Mouse (Mus musculus) myocyte (in vitro differentiated cells): Measurements from ENCODE around the gene Gcnt7. TPM values are rescaled to one million over a fixed set of nuclear protein-coding genes. Genes with fewer than 3 reads are reported as not detected.
A peak's percentile ranks its signal among the peaks of the same experiment; 100 is the strongest.

Source experiments
- H3K27me3 ChIP-seq: one replicate; pipeline ENCODE4 v1.6.1; 2011; ENCODE audit not compliant: control insufficient read depth, insufficient read depth, insufficient read length
- H3K36me3 ChIP-seq: one replicate; pipeline ENCODE4 v1.6.1; 2011; ENCODE audit not compliant: control insufficient read depth, insufficient read depth
- H3K4me2 ChIP-seq: one replicate; pipeline ENCODE4 v1.6.1; 2011; ENCODE audit warnings: low read depth, control low read depth
- H3K4me3 ChIP-seq: one replicate; pipeline ENCODE4 v1.5.1; 2011; ENCODE audit warnings: mild to moderate bottlenecking, control low read depth, moderate library complexity
- H3K79me2 ChIP-seq: one replicate; pipeline ENCODE4 v1.6.1; 2011; ENCODE audit not compliant: control insufficient read depth, insufficient read depth
- H3ac ChIP-seq: one replicate; pipeline ENCODE4 v1.6.1; 2011; ENCODE audit not compliant: control insufficient read depth, insufficient read length
- CEBPB ChIP-seq: IDR thresholded peaks from 2 replicates; pipeline ENCODE4 v1.6.1; 2011; ENCODE audit warnings: mild to moderate bottlenecking, moderate library complexity; ENCODE audit not compliant: poor library complexity, insufficient read depth, severe bottlenecking
- E2F4 ChIP-seq: IDR thresholded peaks from one replicate; pipeline ENCODE4 v1.6.1; 2011; ENCODE audit warnings: mild to moderate bottlenecking, control low read depth, moderate library complexity; ENCODE audit not compliant: insufficient read depth
- MAX ChIP-seq: IDR thresholded peaks from one replicate; pipeline ENCODE4 v1.6.1; 2011; ENCODE audit warnings: low read depth, mild to moderate bottlenecking, control low read depth
- MYOD1 ChIP-seq, 3 experiments: IDR thresholded peaks; one replicate each; pipeline ENCODE4 v1.6.1; 2011; ENCODE audit warnings: control low read depth in 2 of 3, low read depth in 2 of 3, mild to moderate bottlenecking in 2 of 3, moderate library complexity in 1 of 3; ENCODE audit not compliant: insufficient read length in 2 of 3, control insufficient read depth in 1 of 3
- MYOG ChIP-seq, 3 experiments: IDR thresholded peaks; one replicate each; pipeline ENCODE4 v1.6.1; 2011; ENCODE audit warnings: control low read depth in 2 of 3, low read depth in 2 of 3, mild to moderate bottlenecking in 2 of 3; ENCODE audit not compliant: insufficient read length in 2 of 3, control insufficient read depth in 1 of 3, insufficient read depth in 1 of 3
- POLR2A ChIP-seq: IDR thresholded peaks from one replicate; pipeline ENCODE4 v1.6.1; 2011; ENCODE audit warnings: low read depth, mild to moderate bottlenecking, control low read depth, moderate library complexity; ENCODE audit not compliant: insufficient read length
- POLR2AphosphoS2 ChIP-seq: IDR thresholded peaks from one replicate; pipeline ENCODE4 v1.6.1; 2011; ENCODE audit warnings: low read depth, control low read depth; ENCODE audit not compliant: insufficient read length
- REST ChIP-seq: IDR thresholded peaks from one replicate; pipeline ENCODE4 v1.6.1; 2011; ENCODE audit warnings: mild to moderate bottlenecking, control low read depth, moderate library complexity; ENCODE audit not compliant: insufficient read depth, insufficient read length
- SRF ChIP-seq: IDR thresholded peaks from one replicate; pipeline ENCODE4 v1.6.1; 2011; ENCODE audit warnings: low read depth; ENCODE audit not compliant: control insufficient read depth, insufficient read length
- TCF12 ChIP-seq: IDR thresholded peaks from one replicate; pipeline ENCODE4 v1.6.1; 2011; ENCODE audit warnings: mild to moderate bottlenecking, control low read depth; ENCODE audit not compliant: poor library complexity, insufficient read depth, severe bottlenecking
- TCF3 ChIP-seq: IDR thresholded peaks from one replicate; pipeline ENCODE4 v1.6.1; 2011; ENCODE audit warnings: low read depth, control low read depth; ENCODE audit not compliant: insufficient read length
- USF1 ChIP-seq: IDR thresholded peaks from one replicate; pipeline ENCODE4 v1.6.1; 2011; ENCODE audit warnings: low read depth, mild to moderate bottlenecking, control low read depth, moderate library complexity
- polyA plus RNA-seq: library from polyadenylated mRNA; unstranded; fragments of >200 nt; fragmentation: generic; extraction: Trizol; gene quantifications from one replicate; pipeline ENCODE4 v1.2.1, GENCODE M21; 2012; ENCODE audit warnings: missing spikeins

Gcnt7 gene
- polyA plus RNA-seq, 1 experiment = 0.17 TPM

- Histone ChIP-seq H3ac (no peak overlapping the region), H3K79me2 (no peaks in the 10 kb centered on the region), H3K27me3 (no peaks in the 10 kb centered on the region), H3K4me2 (no peak overlapping the region), H3K36me3 (no peaks in the 10 kb centered on the region), H3K4me3 (no peak overlapping the region)
- TF ChIP-seq TCF12 (no peak), USF1 (no peak), TCF3 (no peak), POLR2AphosphoS2 (no peak), MYOG (IDR thresholded peaks at IDR 0.05; ENCODE audit: control insufficient read depth in 1 of 3, insufficient read depth in 1 of 3, insufficient read length in 2 of 3, low read depth in 2 of 3) (no peak), REST (no peak), CEBPB (no peak), SRF (no peak), MYOD1 (IDR thresholded peaks at IDR 0.05; ENCODE audit: control insufficient read depth in 1 of 3, insufficient read length in 2 of 3, low read depth in 2 of 3) (no peak)
Measured at GRCm38 (mm10) chr2:172413273-172413672, 45.1 kb downstream of the Gcnt7 start.

GRCm38 (mm10) chr2:172412454-172412853 is 45.9 kb downstream of the Gcnt7 start:
- Histone ChIP-seq H3K36me3 (no peaks in the 10 kb centered on the region), H3ac (no peak overlapping the region), H3K4me2 (no peak overlapping the region), H3K27me3 (no peaks in the 10 kb centered on the region), H3K4me3 (no peak overlapping the region), H3K79me2 (no peaks in the 10 kb centered on the region)
- TF ChIP-seq E2F4 = no peak
- TF ChIP-seq MYOG (IDR thresholded peaks at IDR 0.05; ENCODE audit: control insufficient read depth in 1 of 3, insufficient read depth in 1 of 3, insufficient read length in 2 of 3, low read depth in 2 of 3) = peak in 2 of 3 experiments; percentile 17 to 62
- peak in 2 of 3 experiments; percentile 55 to 60 for TF ChIP-seq MYOD1 (IDR thresholded peaks at IDR 0.05; ENCODE audit: control insufficient read depth in 1 of 3, insufficient read length in 2 of 3, low read depth in 2 of 3)

- no peaks in the 10 kb centered on the region for H3K79me2 ChIP-seq
- H3K4me3 ChIP-seq = no peak overlapping the region
- TF ChIP-seq MYOD1 (IDR thresholded peaks at IDR 0.05; ENCODE audit: control insufficient read depth in 1 of 3, insufficient read length in 2 of 3, low read depth in 2 of 3) (peak; percentile 13 to 92 (median 81)), TCF3 (peak; percentile 68), POLR2A (no peak), TCF12 (peak; percentile 47), MYOG (IDR thresholded peaks at IDR 0.05; ENCODE audit: control insufficient read depth in 1 of 3, insufficient read depth in 1 of 3, insufficient read length in 2 of 3, low read depth in 2 of 3) (peak; percentile 68 to 94 (median 82))
- no peaks in the 10 kb centered on the region for H3K27me3 ChIP-seq
- no peak overlapping the region for H3ac ChIP-seq
- no peaks in the 10 kb centered on the region for H3K36me3 ChIP-seq
- H3K4me2 ChIP-seq = peak overlapping the region; percentile 31
Measured at GRCm38 (mm10) chr2:172411091-172411490, 47.3 kb downstream of the Gcnt7 start.

GRCm38 (mm10) chr2:172410686-172411085 is 47.7 kb downstream of the Gcnt7 start:
- no peak overlapping the region for H3ac ChIP-seq
- TF ChIP-seq TCF12 = no peak
- H3K79me2 ChIP-seq = no peaks in the 10 kb centered on the region
- no peaks in the 10 kb centered on the region for H3K36me3 ChIP-seq
- H3K4me2 ChIP-seq = peak overlapping the region; percentile 31
- no peak overlapping the region for H3K4me3 ChIP-seq
- H3K27me3 ChIP-seq = no peaks in the 10 kb centered on the region

GRCm38 (mm10) chr2:172407499-172407898 is 50.9 kb downstream of the Gcnt7 start:
- no peak overlapping the region for H3ac ChIP-seq
- TF ChIP-seq TCF12 (no peak), MAX (no peak), POLR2A (no peak), CEBPB (no peak), REST (no peak), USF1 (no peak), E2F4 (no peak)
- no peak overlapping the region for H3K4me3 ChIP-seq
- no peaks in the 10 kb centered on the region for H3K27me3 ChIP-seq
- H3K79me2 ChIP-seq = no peaks in the 10 kb centered on the region
- no peaks in the 10 kb centered on the region for H3K36me3 ChIP-seq
- no peak overlapping the region for H3K4me2 ChIP-seq

- Histone ChIP-seq H3ac (no peak overlapping the region), H3K4me3 (no peak overlapping the region), H3K79me2 (no peaks in the 10 kb centered on the region), H3K27me3 (no peaks in the 10 kb centered on the region), H3K36me3 (no peaks in the 10 kb centered on the region), H3K4me2 (no peak overlapping the region)
- no peak for TF ChIP-seq TCF12
- TF ChIP-seq SRF = no peak
- no peak for TF ChIP-seq TCF3
- TF ChIP-seq E2F4 = no peak
- no peak for TF ChIP-seq POLR2A
- TF ChIP-seq REST = no peak
Measured at GRCm38 (mm10) chr2:172406173-172406572, 52.2 kb downstream of the Gcnt7 start.
